Mouse (Mus musculus): Measurements from ENCODE around the gene Pou5f2. TPM values are rescaled to one million over a fixed set of nuclear protein-coding genes. Genes with fewer than 3 reads are reported as not detected.

The Pou5f2 gene
- polyA plus RNA-seq, 1 experiment from 2014 or later: 1.8 TPM

DNA sequence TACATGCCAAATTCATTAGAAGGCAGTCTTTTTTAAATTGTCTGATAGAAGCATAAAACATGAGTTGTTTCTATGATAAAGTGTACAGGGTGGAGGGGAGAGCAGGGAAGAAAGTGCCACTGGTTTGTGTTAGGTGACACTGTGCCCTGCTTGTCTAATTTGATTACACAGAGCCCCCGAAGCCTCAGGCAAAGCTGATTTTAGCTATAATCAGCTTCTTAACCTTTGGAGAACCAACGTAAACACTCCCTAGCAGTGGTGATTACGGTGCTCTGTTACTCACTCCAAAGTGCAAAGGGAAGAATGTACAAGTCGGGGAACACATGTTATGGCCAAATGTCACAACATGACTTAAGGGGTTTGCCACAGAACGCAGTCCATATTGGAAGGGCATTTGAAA lies 20.4 kb downstream of the Pou5f2 start:
- no peaks in the 10 kb centered on the region for H3K9me3 ChIP-seq
- no peaks in the 10 kb centered on the region for H3K4me1 ChIP-seq
- no peak overlapping the region for H3K4me3 ChIP-seq
- H3K27me3 ChIP-seq: no peaks in the 10 kb centered on the region
- WGBS: 15% methylated on average over 5 of the region's 5 CpGs
- ATAC-seq (ENCODE audit: insufficient number of reproducible peaks, insufficient read depth, low FRiP score, low TSS enrichment): no peak
- no peak overlapping the region for H3K27ac ChIP-seq
- no peaks in the 10 kb centered on the region for H3K36me3 ChIP-seq
- no peak overlapping the region for H3K9ac ChIP-seq
- no peak overlapping the region for H3K4me2 ChIP-seq (replicated peaks)

Other genes with a start within 250 kb of the Pou5f2 start
- gene Nr2f1, start 174.9 kb downstream of the Pou5f2 start, polyA plus RNA-seq (2016; fragmentation: Nextera tagmentation; extraction: Ambion mirVana): 46.5 and 49.0 TPM in 2 replicates

Measured in embryonic facial prominence, embryonic 12.5 days (tissue).